ENCODE assay signal across 7 mouse cellular contexts in the genomic region with DNA sequence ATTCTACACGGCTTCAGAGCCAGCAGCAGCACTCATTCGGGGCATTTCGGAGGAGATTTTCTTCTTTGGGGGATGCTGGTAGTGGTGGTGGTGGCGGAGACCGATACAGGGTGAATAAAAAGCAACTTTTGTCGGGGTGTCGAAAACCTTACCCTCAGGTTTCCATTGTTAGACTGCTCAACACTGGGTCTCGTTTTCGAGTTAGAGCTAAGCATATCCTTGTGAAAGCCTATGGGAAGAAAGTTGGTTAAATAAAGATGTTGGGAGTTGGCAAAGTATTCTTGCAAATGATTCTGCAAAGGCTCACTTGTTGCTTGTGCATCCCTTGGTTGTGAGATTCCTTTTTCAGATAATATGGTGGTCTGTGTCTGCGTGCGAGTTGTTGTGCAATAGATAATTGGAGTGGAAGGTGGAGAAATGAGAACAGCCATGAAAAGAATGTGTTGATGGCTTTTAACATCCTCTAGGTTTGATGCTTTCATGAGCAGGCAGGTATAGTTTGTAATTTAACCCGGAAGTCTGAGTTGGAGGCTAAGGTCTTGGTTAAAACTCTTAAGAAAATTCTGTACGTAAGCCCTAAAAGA. TPM values are rescaled to one million over a fixed set of nuclear protein-coding genes. Genes with fewer than 3 reads are reported as not detected.
DNase-seq lines count a peak whose midpoint lies in the region; ATAC-seq and TF ChIP-seq lines count a peak whose summit lies in the region.

No protein-coding gene starts in this region.

- TF ChIP-seq CTCF in embryonic fibroblast, embryonic 13.5 days (IDR thresholded peaks at IDR 0.05; ENCODE audit: borderline replicate concordance, insufficient read depth, low read length) = no peak

- peak overlapping the region; percentile 87 for H3K4me2 ChIP-seq in lung, embryonic 16.5 days (ENCODE audit: low read depth, low read length)
- H3K4me2 ChIP-seq in limb, embryonic 13.5 days (replicated peaks) = peak overlapping the region; percentile 95
- H3K4me2 ChIP-seq in stomach, embryonic 14.5 days (replicated peaks; ENCODE audit: low read depth, low read length) = peak overlapping the region; percentile 96

- H3K27me3 ChIP-seq in lung, embryonic 16.5 days (ENCODE audit: control insufficient read depth, insufficient read depth, low read depth, low read length) = no peaks in the 10 kb centered on the region
- no peaks in the 10 kb centered on the region for H3K27me3 ChIP-seq in limb, embryonic 13.5 days
- H3K27me3 ChIP-seq in stomach, embryonic 14.5 days (ENCODE audit: control insufficient read depth, insufficient read depth, low read length) = no peaks in the 10 kb centered on the region

- no peaks in the 10 kb centered on the region for H3K9me3 ChIP-seq in lung, embryonic 16.5 days (ENCODE audit: control insufficient read depth, low read length)
- no peaks in the 10 kb centered on the region for H3K9me3 ChIP-seq in limb, embryonic 13.5 days
- H3K9me3 ChIP-seq in stomach, embryonic 14.5 days (ENCODE audit: control insufficient read depth, low read depth, low read length) = no peaks in the 10 kb centered on the region

- no peak for DNase-seq in lung, postnatal 14 days
- DNase-seq in frontal cortex, postnatal 10 days (ENCODE audit: low spot score in 2 of 2) = no peak
- no peak for DNase-seq in adrenal gland, postnatal 25 days

- no peak for TF ChIP-seq POLR2A in embryonic fibroblast, embryonic 13.5 days (IDR thresholded peaks at IDR 0.05; ENCODE audit: low read depth, low read length)

- no peaks in the 10 kb centered on the region for H3K36me3 ChIP-seq in lung, embryonic 16.5 days (ENCODE audit: control insufficient read depth, insufficient read depth, low read length)
- no peaks in the 10 kb centered on the region for H3K36me3 ChIP-seq in limb, embryonic 13.5 days
- H3K36me3 ChIP-seq in stomach, embryonic 14.5 days (ENCODE audit: control insufficient read depth, insufficient read depth, low read length) = no peaks in the 10 kb centered on the region

- WGBS in lung, embryonic 16.5 days = 12% methylated on average over 13 of the region's 13 CpGs
- 9% methylated on average over 13 of the region's 13 CpGs for WGBS in limb, embryonic 13.5 days
- 13% methylated on average over 13 of the region's 13 CpGs for WGBS in stomach, embryonic 14.5 days

- no peak for ATAC-seq in lung, embryonic 16.5 days (ENCODE audit: low read depth)
- no peak for ATAC-seq in limb, embryonic 13.5 days (ENCODE audit: low FRiP score, low read depth)
- no peak for ATAC-seq in stomach, embryonic 14.5 days (ENCODE audit: insufficient number of reproducible peaks, insufficient read depth, low FRiP score, low read depth)

- H3K9ac ChIP-seq in lung, embryonic 16.5 days (ENCODE audit: low read length) = peak overlapping the region; percentile 93
- H3K9ac ChIP-seq in limb, embryonic 13.5 days = peak overlapping the region; percentile 88
- H3K9ac ChIP-seq in stomach, embryonic 14.5 days (replicated peaks; ENCODE audit: low read depth, low read length) = peak overlapping the region; percentile 89

- H3K4me1 ChIP-seq in lung, embryonic 16.5 days (replicated peaks; ENCODE audit: control insufficient read depth, insufficient read depth, low read length) = peaks cover 47% of the 10 kb centered on the region
- peaks cover 7% of the 10 kb centered on the region; the same call in 1 of the 2 replicates for H3K4me1 ChIP-seq in embryonic fibroblast, embryonic 13.5 days (ENCODE audit: control insufficient read depth, insufficient read depth, low read length)
- peaks cover 53% of the 10 kb centered on the region for H3K4me1 ChIP-seq in limb, embryonic 13.5 days
- H3K4me1 ChIP-seq in stomach, embryonic 14.5 days (ENCODE audit: control insufficient read depth, insufficient read depth, low read length) = peaks cover 40% of the 10 kb centered on the region

- H3K4me3 ChIP-seq in lung, embryonic 16.5 days (ENCODE audit: low read length) = peak overlapping the region; percentile 95
- H3K4me3 ChIP-seq in embryonic fibroblast, embryonic 13.5 days (ENCODE audit: insufficient read depth, low read length) = peak overlapping the region; percentile 94
- peak overlapping the region; percentile 82 for H3K4me3 ChIP-seq in limb, embryonic 13.5 days
- H3K4me3 ChIP-seq in stomach, embryonic 14.5 days (ENCODE audit: low read depth, low read length) = peak overlapping the region; percentile 93

- peak overlapping the region; percentile 97 for H3K27ac ChIP-seq in lung, embryonic 16.5 days (ENCODE audit: low read length)
- H3K27ac ChIP-seq in embryonic fibroblast, embryonic 13.5 days (ENCODE audit: insufficient read depth, low read length) = peak overlapping the region; percentile 65
- H3K27ac ChIP-seq in limb, embryonic 13.5 days = peak overlapping the region; percentile 87; the same call in 1 of the 2 replicates
- peak overlapping the region; percentile 96; the same call in 1 of the 2 replicates for H3K27ac ChIP-seq in stomach, embryonic 14.5 days (ENCODE audit: low read length)

RNA-seq across cellular contexts. Expression of gene Rreb1, which starts 49.9 kb away (rescaled TPM):
- 17.3 and 20.6 TPM in 2 replicates for polyA plus RNA-seq in lung, embryonic 16.5 days (2015; fragmentation: Nextera tagmentation; extraction: Ambion mirVana)
- 14.1 and 15.5 TPM in 2 replicates for polyA plus RNA-seq in embryonic fibroblast, embryonic 13.5 days (2011; ENCODE audit: insufficient read length, low read depth, missing spikeins)
- polyA plus RNA-seq in limb, embryonic 13.5 days (2015; fragmentation: Nextera tagmentation; extraction: Ambion mirVana) = 10.0 and 11.4 TPM in 2 replicates
- polyA plus RNA-seq in stomach, embryonic 14.5 days (2014; fragmentation: Nextera tagmentation; extraction: Ambion mirVana) = 21.2 and 22.4 TPM in 2 replicates
- total RNA-seq in adrenal gland, postnatal 25 days (2021) = 78.2 and 87.2 TPM in 2 replicates
